Mouse (Mus musculus) left cerebral cortex, adult 8-10 months (tissue): ENCODE results near the gene Unc13b. TPM values are rescaled to one million over a fixed set of nuclear protein-coding genes. Genes with fewer than 3 reads are reported as not detected.
"Not testable (repeated sequence)": the region's sequence is repeated elsewhere in the genome, so short reads cannot be mapped to it uniquely, and the experiment has no call there.

Experiments
- DNase-seq, 2 experiments: peaks; one replicate each; pipeline ENCODE4 v3.0.0; 2022; ENCODE audit warnings: low spot score in 2 of 2
- total RNA-seq, 4 experiments: library from RNA; stranded (reverse); gene quantifications; 2 replicates each; pipeline ENCODE4 v1.2.4; 2022

Gene Unc13b
- total RNA-seq, 4 experiments from 2014 or later: 43.9 to 50.8 (median 48.2) TPM

DNA sequence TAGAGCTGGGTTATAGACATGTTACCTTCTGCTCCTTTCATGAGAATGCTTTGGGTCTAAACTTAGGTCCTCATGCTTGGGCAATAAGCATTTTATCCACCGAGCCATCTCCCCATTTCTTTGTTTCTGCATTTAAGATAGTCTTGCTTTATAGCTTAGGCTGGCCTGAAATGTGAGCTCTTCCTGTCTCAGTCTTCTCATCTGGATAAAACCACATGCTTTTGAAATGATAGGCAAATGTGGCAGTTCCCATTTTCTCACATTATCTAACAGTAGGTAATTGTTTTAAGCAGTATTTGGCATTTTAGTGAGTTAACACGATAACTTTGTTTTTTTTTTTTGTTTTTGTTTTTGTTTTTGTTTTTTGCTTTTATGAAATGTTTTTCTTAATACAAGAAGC is 31.2 kb downstream of the Unc13b start:
- no peak for DNase-seq

DNA sequence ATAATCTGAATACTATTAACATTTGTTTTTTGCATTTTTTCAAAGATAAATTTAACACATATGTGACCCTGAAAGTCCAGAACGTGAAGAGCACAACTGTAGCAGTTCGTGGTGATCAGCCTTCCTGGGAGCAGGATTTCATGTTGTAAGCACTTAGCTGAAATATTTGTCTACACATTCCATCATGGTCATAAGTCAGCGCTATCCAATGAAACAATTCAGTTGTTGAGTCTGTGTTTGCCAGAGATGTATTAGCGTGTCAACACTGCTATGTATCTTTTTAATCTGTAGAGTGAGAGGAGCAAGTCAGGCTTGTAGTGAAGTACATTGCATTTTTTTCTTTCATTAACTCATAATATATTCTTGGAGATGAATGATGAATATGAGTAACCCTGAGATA is 32.4 kb downstream of the Unc13b start:
- no peak for DNase-seq

DNA sequence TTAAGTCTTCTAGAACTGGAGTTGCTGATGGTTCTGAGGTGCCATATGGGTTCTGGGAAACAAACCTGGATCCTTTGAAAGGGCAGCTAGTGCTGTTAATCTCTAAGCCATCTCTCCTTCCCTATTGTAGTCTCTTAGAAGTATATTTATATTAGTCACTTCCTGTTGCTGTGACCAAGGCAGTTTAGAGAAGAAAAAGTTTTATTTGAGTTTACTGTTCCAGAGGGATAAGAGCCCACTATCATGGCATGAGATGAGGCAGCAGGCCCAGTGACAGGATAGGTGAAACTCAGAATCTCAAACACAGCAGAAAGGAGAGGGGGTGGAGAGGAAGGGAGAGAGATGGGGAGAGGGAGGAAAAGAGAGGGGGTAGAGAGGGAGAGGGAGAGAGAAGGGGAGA is 54.7 kb downstream of the Unc13b start:
- DNase-seq: no peak

GRCm38 (mm10) chr4:43114512-43114911 is 55.8 kb downstream of the Unc13b start:
- DNase-seq: no peak

DNA sequence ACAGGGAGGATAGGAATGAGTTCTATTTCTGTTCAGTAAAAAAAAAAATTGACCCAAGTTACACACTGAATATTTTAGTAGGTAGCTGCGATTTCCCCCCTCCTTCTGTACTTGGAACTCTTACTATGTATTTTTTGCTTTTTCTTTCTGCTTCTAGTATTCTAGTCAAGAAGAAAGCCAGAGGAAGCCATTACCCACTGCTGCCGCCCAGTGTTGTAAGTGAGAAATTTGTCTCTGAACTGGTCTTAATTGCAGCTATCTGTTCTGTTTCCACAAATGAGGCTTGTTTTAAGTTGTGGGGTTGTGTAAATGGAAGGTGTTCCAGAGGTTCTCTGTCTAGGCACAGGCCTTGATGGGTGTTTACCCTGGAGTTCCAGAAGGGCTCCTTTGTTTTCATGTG is 56.2 kb downstream of the Unc13b start:
- peak; percentile 14 to 29 for DNase-seq

DNA sequence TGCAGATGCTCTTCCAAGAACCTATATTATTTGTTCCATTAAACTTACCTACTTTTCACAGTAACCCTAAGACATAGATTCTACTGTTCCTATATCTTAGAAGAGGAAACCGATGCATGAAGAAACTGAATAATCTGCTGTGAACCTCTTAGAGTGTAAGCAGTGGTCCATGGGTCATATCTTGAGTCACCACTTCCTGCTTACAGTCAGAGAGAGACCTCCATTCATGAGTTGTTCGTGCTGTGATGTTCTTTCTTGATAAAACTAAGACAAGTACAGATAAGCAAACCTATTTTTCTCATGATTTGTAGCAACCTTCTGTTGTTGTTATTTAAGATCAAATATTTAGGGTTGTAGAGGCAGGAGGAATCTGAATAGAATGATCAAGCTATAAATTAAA is 57.5 kb downstream of the Unc13b start:
- DNase-seq: no peak

DNA sequence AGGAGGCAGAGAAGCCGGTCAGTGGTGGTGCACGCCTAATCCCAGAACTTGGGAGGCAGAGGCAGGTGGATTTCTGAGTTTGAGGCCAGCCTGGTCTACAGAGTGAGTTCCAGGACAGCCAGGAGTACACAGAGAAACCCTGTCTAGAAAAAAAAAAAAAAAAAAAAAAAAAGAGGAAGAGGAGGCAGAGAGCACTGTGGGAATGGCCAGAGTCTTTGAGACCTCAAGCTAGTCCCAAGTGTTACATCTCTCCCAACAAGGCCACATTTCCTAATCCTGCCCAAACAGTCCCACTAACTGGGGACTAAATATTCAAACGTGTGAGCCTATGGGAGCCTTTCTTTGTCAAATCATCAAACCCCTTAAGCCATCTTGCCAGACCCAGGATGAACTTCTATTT is 71.0 kb downstream of the Unc13b start:
- DNase-seq: no peak

DNA sequence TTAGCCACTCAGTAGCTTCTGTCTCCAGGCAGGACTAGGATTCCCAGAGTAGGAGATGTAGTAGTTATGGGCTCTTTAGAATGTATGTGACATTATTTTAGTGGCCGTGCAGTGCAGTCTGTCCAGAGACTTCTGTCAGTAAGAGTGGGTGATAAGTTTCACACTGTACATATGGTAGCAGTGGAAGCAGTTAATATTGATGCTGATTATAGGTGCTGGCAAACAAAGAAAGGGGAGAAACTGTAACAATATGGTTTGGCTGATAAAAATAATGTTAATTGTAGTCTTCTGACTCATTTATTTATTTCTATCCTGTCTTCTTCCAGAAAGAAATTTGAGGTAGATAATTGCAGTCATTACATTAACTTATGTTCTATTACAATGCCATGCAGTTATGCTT is 83.9 kb downstream of the Unc13b start:
- no peak for DNase-seq

GRCm38 (mm10) chr4:43152413-43152812 is 93.7 kb downstream of the Unc13b start:
- DNase-seq: not testable (repeated sequence)

GRCm38 (mm10) chr4:43160045-43160444 is 101.3 kb downstream of the Unc13b start:
- DNase-seq: no peak

DNA sequence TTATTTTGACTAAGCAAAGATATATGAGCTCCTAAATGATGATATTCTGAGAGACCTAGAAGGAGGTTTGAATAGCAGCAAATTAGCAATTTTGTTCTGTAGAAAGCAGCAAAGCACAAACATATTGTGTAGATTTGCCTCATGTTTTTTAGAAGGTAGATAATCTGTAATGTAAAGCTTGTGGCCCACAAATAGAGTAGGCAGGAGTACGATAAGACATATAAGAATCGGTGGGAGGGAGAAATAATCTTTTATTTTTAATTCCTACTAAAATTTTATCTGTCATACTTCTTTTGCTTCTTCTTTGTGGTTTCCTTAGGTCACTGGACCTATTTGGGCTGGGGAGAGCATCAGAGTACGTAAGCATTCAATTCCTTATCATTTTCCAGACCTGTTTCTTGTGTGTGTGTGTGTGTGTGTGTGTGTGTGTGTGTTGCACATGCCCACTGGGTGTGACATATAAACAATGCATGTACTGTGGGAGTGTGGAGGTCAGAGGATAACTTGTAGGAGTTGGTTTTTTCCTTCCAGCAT is 102.4 kb downstream of the Unc13b start:
- no peak for DNase-seq

GRCm38 (mm10) chr4:43163205-43163604 is 104.5 kb downstream of the Unc13b start:
- no peak for DNase-seq

- no peak for DNase-seq
Observed at GRCm38 (mm10) chr4:43165403-43166005, 106.8 kb downstream of the Unc13b start.

GRCm38 (mm10) chr4:43170028-43170427 is 111.3 kb downstream of the Unc13b start:
- DNase-seq: no peak

GRCm38 (mm10) chr4:43177126-43177525 is 118.4 kb downstream of the Unc13b start:
- DNase-seq: no peak

DNA sequence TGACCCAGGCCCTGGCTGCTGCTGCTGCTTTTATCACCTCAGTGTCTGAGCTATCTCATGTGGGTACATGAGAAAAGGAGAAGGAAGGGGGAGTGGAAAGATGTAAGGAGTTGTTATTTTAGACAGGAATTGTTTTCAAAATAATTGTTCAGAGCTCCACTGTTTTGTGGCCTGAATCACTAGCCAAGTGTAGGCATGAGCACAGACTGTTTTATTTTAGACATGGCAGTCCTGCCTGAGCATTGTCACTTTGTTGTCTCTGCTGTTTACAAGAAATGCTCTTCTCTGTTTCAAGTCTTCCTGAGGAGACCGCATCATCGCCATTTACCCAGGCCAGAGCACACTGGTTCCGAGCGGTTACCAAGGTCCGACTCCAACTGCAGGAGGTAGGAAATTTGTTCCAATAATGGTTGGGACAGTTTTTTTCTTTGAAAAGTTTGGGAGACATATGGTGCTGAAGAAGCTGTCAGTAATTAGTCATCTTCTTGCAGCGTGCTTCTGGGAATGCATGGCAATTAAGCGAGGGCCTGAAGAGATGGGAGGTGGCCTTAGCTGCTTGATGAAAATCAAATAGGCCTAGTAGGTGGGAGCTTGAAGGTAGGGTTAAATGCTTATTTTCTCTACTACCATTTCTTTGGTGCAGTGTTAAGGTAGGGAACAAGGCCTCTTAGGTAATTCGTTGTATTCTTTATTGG is 123.9 kb downstream of the Unc13b start:
- peak in 1 of 2 experiments; percentile 39 for DNase-seq

- no peak for DNase-seq
Observed at GRCm38 (mm10) chr4:43187439-43187838, 128.7 kb downstream of the Unc13b start.

GRCm38 (mm10) chr4:43189381-43189780 is 130.6 kb downstream of the Unc13b start:
- DNase-seq: peak in 1 of 2 experiments; percentile 75

DNA sequence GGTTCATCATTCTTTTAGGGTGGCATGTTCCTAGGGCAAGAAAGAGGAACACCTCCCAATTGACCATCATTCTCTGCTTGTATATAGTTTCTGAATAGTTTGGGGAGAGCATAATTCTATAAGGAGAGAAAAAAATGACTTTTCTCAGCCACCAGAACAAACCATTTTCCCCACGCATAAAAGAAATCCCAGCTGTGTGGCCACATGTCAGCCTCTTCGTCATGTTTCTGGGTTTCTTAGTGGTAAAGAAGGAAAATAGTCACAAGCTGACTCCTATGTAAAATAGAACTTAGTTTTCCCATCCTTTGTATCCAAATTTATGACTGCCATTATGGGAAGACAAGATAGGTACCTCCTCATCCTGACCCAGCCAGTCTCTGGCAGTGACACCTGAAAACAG is 146.2 kb downstream of the Unc13b start:
- DNase-seq: no peak

GRCm38 (mm10) chr4:43205571-43205970 is 146.8 kb downstream of the Unc13b start:
- DNase-seq: no peak

DNA sequence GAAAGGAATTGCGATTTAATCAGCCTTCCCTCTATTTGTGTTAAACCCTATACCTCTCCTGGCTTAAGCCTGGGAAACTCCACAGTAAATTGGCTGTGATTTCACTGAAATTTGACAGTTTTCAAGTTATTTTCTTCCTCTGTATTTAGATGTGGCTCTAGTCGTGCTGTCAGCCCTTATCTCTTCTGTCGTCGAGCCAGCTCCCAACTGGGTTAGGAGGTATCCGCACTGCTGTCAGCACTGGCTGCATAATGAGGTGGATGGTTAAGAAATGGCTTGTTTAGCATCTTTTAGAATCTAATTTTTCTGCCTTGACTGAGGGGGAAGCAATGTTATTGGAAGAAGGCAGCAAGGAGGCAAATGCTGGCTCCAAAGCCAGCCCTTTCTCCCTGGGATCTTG is 148.2 kb downstream of the Unc13b start:
- peak; percentile 7 to 37 for DNase-seq

DNA sequence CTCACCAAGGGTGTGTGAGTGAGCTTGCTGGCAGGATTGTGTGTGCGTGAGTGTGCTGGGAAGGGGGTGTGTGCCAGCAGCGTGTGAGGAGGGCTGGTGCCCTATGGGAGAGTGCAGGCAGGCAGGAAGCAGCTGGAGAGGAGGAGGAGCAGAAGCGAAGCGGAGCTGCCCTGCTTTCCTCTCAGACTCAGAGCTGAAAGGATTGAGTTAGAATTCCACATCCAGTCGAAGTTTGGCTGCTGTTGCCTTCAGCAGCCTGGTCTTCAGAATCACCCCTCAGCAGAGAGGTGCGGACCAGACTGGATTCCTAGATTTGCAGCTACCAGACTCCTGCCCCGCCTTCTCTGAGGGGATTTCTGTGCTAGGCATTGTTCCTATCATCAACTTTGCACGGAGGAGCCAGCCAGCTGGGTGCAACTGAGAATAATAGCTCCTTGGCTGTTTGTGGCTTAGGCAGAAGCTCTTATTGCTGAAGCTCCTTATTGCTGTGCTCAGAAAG is 150.4 kb downstream of the Unc13b start:
- peak; percentile 39 to 86 for DNase-seq

DNA sequence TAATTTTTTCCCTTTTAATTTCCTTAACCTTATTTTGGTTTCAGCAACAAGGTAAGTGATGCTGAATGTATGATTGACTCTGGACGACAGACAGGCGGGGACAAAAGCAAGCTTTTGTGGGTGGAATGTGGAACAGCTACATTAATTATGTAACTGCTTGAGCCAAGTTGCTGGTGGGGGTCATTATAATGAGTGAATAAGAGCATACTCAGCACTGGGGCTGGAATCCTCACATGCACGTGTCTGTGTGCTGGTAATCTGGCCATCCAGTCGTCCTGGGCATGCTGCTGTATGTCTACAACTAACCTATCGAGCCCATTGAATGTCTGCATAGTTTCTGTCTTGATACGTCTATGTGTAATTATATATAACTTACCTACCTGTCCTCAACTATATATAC is 150.9 kb downstream of the Unc13b start:
- DNase-seq: peak in 1 of 2 experiments; percentile 22
